Mouse (Mus musculus): Measurements from ENCODE around the gene Gfra4. TPM values are rescaled to one million over a fixed set of nuclear protein-coding genes. Genes with fewer than 3 reads are reported as not detected.

Gfra4 gene
- polyA plus RNA-seq, 1 experiment from 2014 or later, result 3.8 TPM

- Histone ChIP-seq H3K27ac (ENCODE audit: low read depth, low read length) (no peak overlapping the region), H3K4me2 (no peak overlapping the region), H3K9me3 (replicated peaks; ENCODE audit: control insufficient read depth, low read length) (no peaks in the 10 kb centered on the region), H3K9ac (ENCODE audit: low read depth, low read length) (no peak overlapping the region), H3K4me1 (ENCODE audit: control insufficient read depth, insufficient read depth, low read length) (peaks cover 13% of the 10 kb centered on the region), H3K4me3 (ENCODE audit: low read depth, low read length) (no peak overlapping the region), H3K27me3 (ENCODE audit: control insufficient read depth, insufficient read depth, low read length) (peaks cover 41% of the 10 kb centered on the region), H3K36me3 (ENCODE audit: control insufficient read depth, insufficient read depth, low read length) (no peaks in the 10 kb centered on the region)
- no peak for ATAC-seq (replicated peaks; ENCODE audit: insufficient number of reproducible peaks, low FRiP score, low TSS enrichment)
- WGBS (ENCODE audit: insufficient replicate concordance), result 69% methylated on average over 9 of the region's 9 CpGs
Observed at GRCm38 (mm10) chr2:131066342-131066741, 23.5 kb upstream of the Gfra4 start.

DNA sequence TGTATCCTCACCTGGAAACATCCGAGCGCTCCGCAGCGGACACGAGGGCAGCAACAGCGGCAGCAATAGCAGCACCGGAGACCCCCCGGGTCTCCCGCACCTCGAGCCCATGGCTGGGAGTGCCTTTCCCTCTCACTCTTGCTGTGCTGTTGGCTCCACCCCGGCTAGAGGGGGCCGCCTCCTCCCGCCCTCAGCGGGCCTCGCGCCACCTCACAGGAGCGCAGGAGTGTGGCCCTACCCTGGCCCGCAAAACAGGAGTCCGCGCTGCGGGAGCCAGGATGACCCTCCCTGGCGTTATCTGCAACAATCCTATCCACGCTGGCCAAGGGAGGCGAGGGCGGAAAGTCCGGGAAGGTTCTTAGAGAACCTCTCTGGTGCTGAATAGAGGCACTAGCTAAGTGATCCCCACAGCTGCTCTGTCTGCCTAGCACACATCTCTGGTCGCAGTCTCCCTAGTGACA is 20.5 kb upstream of the Gfra4 start, which contains the start of gene Adam33:
Gene Adam33 (minus strand): TSS at position 411 of the 461 bp plus-strand sequence.
- Histone ChIP-seq H3K4me1 (ENCODE audit: control insufficient read depth, insufficient read depth, low read length) (peaks cover 24% of the 10 kb centered on the region), H3K27me3 (ENCODE audit: control insufficient read depth, insufficient read depth, low read length) (peaks cover 38% of the 10 kb centered on the region), H3K36me3 (ENCODE audit: control insufficient read depth, insufficient read depth, low read length) (no peaks in the 10 kb centered on the region), H3K9ac (ENCODE audit: low read depth, low read length) (peak within 1 kb of the TSS; percentile 2; the same call in 1 of the 2 replicates), H3K9me3 (replicated peaks; ENCODE audit: control insufficient read depth, low read length) (no peaks in the 10 kb centered on the region), H3K27ac (ENCODE audit: low read depth, low read length) (no peak within 1 kb of the TSS), H3K4me2 (peak within 1 kb of the TSS; percentile 61), H3K4me3 (ENCODE audit: low read depth, low read length) (peak within 1 kb of the TSS; percentile 31)
- 2% methylated on average over 27 of the region's 27 CpGs for WGBS (ENCODE audit: insufficient replicate concordance)
- ATAC-seq (replicated peaks; ENCODE audit: insufficient number of reproducible peaks, low FRiP score, low TSS enrichment), result no peak

DNA sequence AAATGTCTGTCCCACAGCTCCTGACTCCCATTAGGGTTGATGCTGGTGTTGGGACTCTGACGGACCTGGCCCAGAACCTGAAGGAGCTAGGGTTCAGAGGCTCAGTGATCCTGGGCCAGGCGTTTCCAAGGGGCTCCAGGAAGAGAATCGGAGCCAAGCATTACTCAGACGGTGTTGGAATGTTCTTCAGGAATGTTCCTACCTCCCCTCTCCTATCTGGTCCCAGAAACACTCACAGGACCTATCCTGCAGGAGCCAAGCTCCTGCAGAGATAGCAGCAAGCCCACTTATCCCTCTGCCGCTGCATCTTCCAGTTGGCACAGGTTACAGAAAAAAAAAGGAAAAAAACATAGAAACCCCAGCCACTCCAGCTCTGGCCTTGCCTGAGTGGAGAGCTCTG is 18.7 kb upstream of the Gfra4 start:
- peak overlapping the region; percentile 29; the same call in 1 of the 2 replicates for H3K27ac ChIP-seq (ENCODE audit: low read depth, low read length)
- no peak overlapping the region for H3K9ac ChIP-seq (ENCODE audit: low read depth, low read length)

GRCm38 (mm10) chr2:131060784-131061183 is 17.9 kb upstream of the Gfra4 start:
- 54% methylated on average over 6 of the region's 6 CpGs for WGBS (ENCODE audit: insufficient replicate concordance)
- H3K27me3 ChIP-seq (ENCODE audit: control insufficient read depth, insufficient read depth, low read length), result peaks cover 43% of the 10 kb centered on the region
- H3K9ac ChIP-seq (ENCODE audit: low read depth, low read length), result no peak overlapping the region
- no peaks in the 10 kb centered on the region for H3K36me3 ChIP-seq (ENCODE audit: control insufficient read depth, insufficient read depth, low read length)
- no peak overlapping the region for H3K4me3 ChIP-seq (ENCODE audit: low read depth, low read length)
- H3K27ac ChIP-seq (ENCODE audit: low read depth, low read length), result no peak overlapping the region
- peaks cover 27% of the 10 kb centered on the region for H3K4me1 ChIP-seq (ENCODE audit: control insufficient read depth, insufficient read depth, low read length)
- no peak for ATAC-seq (replicated peaks; ENCODE audit: insufficient number of reproducible peaks, low FRiP score, low TSS enrichment)
- no peaks in the 10 kb centered on the region for H3K9me3 ChIP-seq (replicated peaks; ENCODE audit: control insufficient read depth, low read length)
- H3K4me2 ChIP-seq, result no peak overlapping the region

More for the DNA sequence above, 18.7 kb upstream of the Gfra4 start:
- Histone ChIP-seq H3K4me1 (ENCODE audit: control insufficient read depth, insufficient read depth, low read length) (peaks cover 24% of the 10 kb centered on the region), H3K27me3 (ENCODE audit: control insufficient read depth, insufficient read depth, low read length) (peaks cover 42% of the 10 kb centered on the region), H3K36me3 (ENCODE audit: control insufficient read depth, insufficient read depth, low read length) (no peaks in the 10 kb centered on the region), H3K4me3 (ENCODE audit: low read depth, low read length) (no peak overlapping the region), H3K9me3 (replicated peaks; ENCODE audit: control insufficient read depth, low read length) (no peaks in the 10 kb centered on the region), H3K4me2 (0 out of 2 replicates have a peak overlapping the region, but pooled peaks have one; percentile 16)
- ATAC-seq (replicated peaks; ENCODE audit: insufficient number of reproducible peaks, low FRiP score, low TSS enrichment), result no peak; the same call in 1 of the 2 replicates
- WGBS (ENCODE audit: insufficient replicate concordance), result 35% methylated on average over 5 of the region's 5 CpGs

DNA sequence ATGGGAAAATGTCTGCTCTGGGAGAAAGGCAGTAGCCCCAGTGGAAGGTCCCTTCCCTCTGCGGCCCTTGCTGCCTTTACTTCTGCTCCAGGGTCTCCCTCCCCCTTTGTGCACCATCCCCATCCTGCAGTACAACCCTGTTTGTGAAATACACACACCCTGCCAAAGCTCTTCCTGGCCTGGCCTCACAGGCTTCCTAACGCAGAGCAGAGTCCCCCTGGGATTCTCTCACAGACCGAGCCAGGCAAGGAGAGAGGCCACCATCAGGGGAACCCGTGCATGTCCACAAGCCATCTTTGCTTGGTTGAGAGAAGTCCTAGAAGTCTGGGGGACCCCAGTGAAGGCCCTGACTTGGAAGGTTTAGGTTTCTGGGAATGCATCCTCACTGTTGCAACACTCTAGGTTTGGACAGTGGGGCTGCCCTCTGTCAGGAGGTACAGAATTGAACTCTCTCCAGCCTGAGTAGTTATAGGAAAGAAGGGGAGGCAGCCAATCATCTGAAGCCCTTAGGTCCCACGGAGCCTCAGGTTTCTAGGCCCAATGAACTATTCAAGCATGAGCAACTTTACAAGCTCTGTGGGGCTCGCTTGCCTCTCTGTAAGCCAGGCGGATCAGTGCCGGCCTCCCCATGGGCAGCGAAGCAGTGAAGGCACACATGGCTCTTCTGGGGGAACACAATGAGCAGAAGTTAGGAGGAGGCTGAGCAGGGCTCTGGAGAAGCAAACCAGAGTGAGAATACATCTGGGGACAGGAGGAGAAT is 17.1 kb upstream of the Gfra4 start:
- 69% methylated on average over 9 of the region's 9 CpGs for WGBS (ENCODE audit: insufficient replicate concordance)
- ATAC-seq (replicated peaks; ENCODE audit: insufficient number of reproducible peaks, low FRiP score, low TSS enrichment), result no peak
- Histone ChIP-seq H3K27ac (ENCODE audit: low read depth, low read length) (no peak overlapping the region), H3K9ac (ENCODE audit: low read depth, low read length) (no peak overlapping the region), H3K27me3 (ENCODE audit: control insufficient read depth, insufficient read depth, low read length) (peaks cover 45% of the 10 kb centered on the region), H3K9me3 (replicated peaks; ENCODE audit: control insufficient read depth, low read length) (no peaks in the 10 kb centered on the region), H3K4me3 (ENCODE audit: low read depth, low read length) (no peak overlapping the region), H3K4me1 (ENCODE audit: control insufficient read depth, insufficient read depth, low read length) (peaks cover 31% of the 10 kb centered on the region), H3K4me2 (no peak overlapping the region), H3K36me3 (ENCODE audit: control insufficient read depth, insufficient read depth, low read length) (no peaks in the 10 kb centered on the region)

DNA sequence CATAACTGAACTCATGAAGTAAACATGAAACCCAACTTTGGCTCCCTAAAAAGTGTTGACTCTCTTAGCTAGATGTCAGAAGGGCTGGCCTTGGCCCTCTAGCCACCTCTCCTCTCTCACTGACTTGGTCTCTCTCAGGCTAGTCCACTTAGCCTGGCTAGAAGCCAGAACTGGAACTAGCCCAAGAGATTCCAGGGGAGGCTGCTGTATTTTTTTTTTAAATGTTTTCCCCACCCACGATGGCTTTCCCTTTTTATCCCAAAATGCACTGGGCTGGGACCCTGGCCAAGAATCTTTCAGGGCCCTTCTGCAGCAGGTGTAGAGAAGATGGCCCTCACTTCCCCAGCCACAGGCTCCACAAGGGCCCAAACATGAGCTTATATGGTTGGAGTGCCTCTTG is 16.5 kb upstream of the Gfra4 start:
- ATAC-seq (replicated peaks; ENCODE audit: insufficient number of reproducible peaks, low FRiP score, low TSS enrichment), result no peak
- no peak overlapping the region for H3K4me2 ChIP-seq
- no peaks in the 10 kb centered on the region for H3K9me3 ChIP-seq (replicated peaks; ENCODE audit: control insufficient read depth, low read length)
- peaks cover 37% of the 10 kb centered on the region for H3K4me1 ChIP-seq (ENCODE audit: control insufficient read depth, insufficient read depth, low read length)
- no peak overlapping the region for H3K4me3 ChIP-seq (ENCODE audit: low read depth, low read length)
- H3K27ac ChIP-seq (ENCODE audit: low read depth, low read length), result no peak overlapping the region
- no peaks in the 10 kb centered on the region for H3K36me3 ChIP-seq (ENCODE audit: control insufficient read depth, insufficient read depth, low read length)
- H3K27me3 ChIP-seq (ENCODE audit: control insufficient read depth, insufficient read depth, low read length), result peaks cover 45% of the 10 kb centered on the region
- H3K9ac ChIP-seq (ENCODE audit: low read depth, low read length), result no peak overlapping the region
- 35% methylated on average over 1 of the region's 1 CpGs for WGBS (ENCODE audit: insufficient replicate concordance)

- Histone ChIP-seq H3K9me3 (replicated peaks; ENCODE audit: control insufficient read depth, low read length) (no peaks in the 10 kb centered on the region), H3K4me3 (ENCODE audit: low read depth, low read length) (no peak overlapping the region), H3K4me2 (no peak overlapping the region), H3K4me1 (ENCODE audit: control insufficient read depth, insufficient read depth, low read length) (peaks cover 43% of the 10 kb centered on the region), H3K9ac (ENCODE audit: low read depth, low read length) (no peak overlapping the region), H3K36me3 (ENCODE audit: control insufficient read depth, insufficient read depth, low read length) (no peaks in the 10 kb centered on the region), H3K27ac (ENCODE audit: low read depth, low read length) (no peak overlapping the region), H3K27me3 (ENCODE audit: control insufficient read depth, insufficient read depth, low read length) (peaks cover 48% of the 10 kb centered on the region)
- ATAC-seq (replicated peaks; ENCODE audit: insufficient number of reproducible peaks, low FRiP score, low TSS enrichment), result no peak
- 87% methylated on average over 8 of the region's 8 CpGs for WGBS (ENCODE audit: insufficient replicate concordance)
Observed at GRCm38 (mm10) chr2:131058672-131059071, 15.8 kb upstream of the Gfra4 start.

DNA sequence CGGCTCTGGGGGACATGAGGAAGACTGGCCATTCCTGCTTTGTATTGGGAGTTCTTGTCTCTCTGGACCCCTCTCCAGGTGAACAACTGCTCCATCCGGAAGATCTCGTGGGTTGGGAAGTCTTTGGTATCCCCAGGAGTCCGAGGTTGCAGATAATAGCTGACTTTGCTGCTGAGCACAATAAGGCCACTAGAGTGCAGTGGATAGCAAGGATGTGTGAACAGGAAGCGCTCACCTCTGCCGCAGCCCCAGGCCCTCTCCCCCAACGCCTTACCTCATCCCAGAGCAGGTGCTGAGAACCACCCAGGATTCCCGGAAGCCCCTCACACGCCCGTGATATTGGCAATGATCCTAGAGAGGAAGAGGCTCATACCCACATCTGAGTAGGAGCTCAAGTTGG is 13.3 kb upstream of the Gfra4 start:
- Histone ChIP-seq H3K4me3 (ENCODE audit: low read depth, low read length) (no peak overlapping the region), H3K9ac (ENCODE audit: low read depth, low read length) (no peak overlapping the region)

More for the DNA sequence above, 13.3 kb upstream of the Gfra4 start:
- Histone ChIP-seq H3K4me1 (ENCODE audit: control insufficient read depth, insufficient read depth, low read length) (peaks cover 31% of the 10 kb centered on the region), H3K4me2 (peak overlapping the region; percentile 69), H3K27ac (ENCODE audit: low read depth, low read length) (no peak overlapping the region), H3K27me3 (ENCODE audit: control insufficient read depth, insufficient read depth, low read length) (peaks cover 55% of the 10 kb centered on the region), H3K9me3 (replicated peaks; ENCODE audit: control insufficient read depth, low read length) (no peaks in the 10 kb centered on the region), H3K36me3 (ENCODE audit: control insufficient read depth, insufficient read depth, low read length) (no peaks in the 10 kb centered on the region)
- WGBS (ENCODE audit: insufficient replicate concordance), result 5% methylated on average over 10 of the region's 10 CpGs
- 0 out of 2 replicates have a peak, but pooled peaks have one; percentile 16 for ATAC-seq (replicated peaks; ENCODE audit: insufficient number of reproducible peaks, low FRiP score, low TSS enrichment)
